Mouse (Mus musculus): ENCODE data around the gene Prom1.
"Not testable (repeated sequence)": the region's sequence is repeated elsewhere in the genome, so short reads cannot be mapped to it uniquely, and the experiment has no call there.

Gene Prom1

GRCm38 (mm10) chr5:44101231-44102110 lies at the start of gene Prom1:
TSS of gene Prom1 (minus strand) at chr5:44102032.
- DNase-seq = peak; percentile 4

- no peak for DNase-seq
These were observed 45.9 kb upstream of the Prom1 start for GRCm38 (mm10) chr5:44147732-44148131.

- DNase-seq = no peak
These were observed 44.9 kb upstream of the Prom1 start for GRCm38 (mm10) chr5:44146437-44147332.

GRCm38 (mm10) chr5:44143467-44144235 lies 41.8 kb upstream of the Prom1 start:
- DNase-seq = no peak

- no peak for DNase-seq
These were observed 25.7 kb upstream of the Prom1 start for GRCm38 (mm10) chr5:44127487-44127886.

GRCm38 (mm10) chr5:44126574-44126973 lies 24.7 kb upstream of the Prom1 start:
- DNase-seq = not testable (repeated sequence)

GRCm38 (mm10) chr5:44121390-44121789 lies 19.6 kb upstream of the Prom1 start:
- DNase-seq = no peak

GRCm38 (mm10) chr5:44113138-44113537 lies 11.3 kb upstream of the Prom1 start:
- no peak for DNase-seq

GRCm38 (mm10) chr5:44109121-44109520 lies 7.3 kb upstream of the Prom1 start:
- no peak for DNase-seq

GRCm38 (mm10) chr5:44108125-44108524 lies 6.3 kb upstream of the Prom1 start:
- no peak for DNase-seq

GRCm38 (mm10) chr5:44105192-44105591 lies 3.4 kb upstream of the Prom1 start:
- no peak for DNase-seq

- DNase-seq = no peak
These were observed 2.9 kb upstream of the Prom1 start for GRCm38 (mm10) chr5:44104686-44105085.

GRCm38 (mm10) chr5:44104120-44104519 lies 2.3 kb upstream of the Prom1 start:
- no peak for DNase-seq

- DNase-seq = no peak
These were observed 1.3 kb upstream of the Prom1 start for GRCm38 (mm10) chr5:44103121-44103520.

- peak; percentile 10 for DNase-seq
These were observed 1.1 kb downstream of the Prom1 start for GRCm38 (mm10) chr5:44100544-44101230.

- DNase-seq = no peak
These were observed 1.7 kb downstream of the Prom1 start for GRCm38 (mm10) chr5:44100187-44100543.

GRCm38 (mm10) chr5:44096996-44097395 lies 4.8 kb downstream of the Prom1 start:
- DNase-seq = no peak

GRCm38 (mm10) chr5:44096106-44096505 lies 5.7 kb downstream of the Prom1 start:
- DNase-seq = no peak

- no peak for DNase-seq
These were observed 6.1 kb downstream of the Prom1 start for GRCm38 (mm10) chr5:44095697-44096096.

- DNase-seq = no peak
These were observed 14.8 kb downstream of the Prom1 start for GRCm38 (mm10) chr5:44087034-44087433.

- no peak for DNase-seq
These were observed 16.0 kb downstream of the Prom1 start for GRCm38 (mm10) chr5:44085871-44086270.

- DNase-seq = no peak
These were observed 20.7 kb downstream of the Prom1 start for GRCm38 (mm10) chr5:44081108-44081507.

Data from right cerebral cortex, postnatal 25 days (tissue).